Mouse (Mus musculus) lung, postnatal 10 days (tissue): ENCODE data around the gene Lonp1.
"Not testable (repeated sequence)": the region's sequence is repeated elsewhere in the genome, so short reads cannot be mapped to it uniquely, and the experiment has no call there.

Source experiments
- DNase-seq: peaks from one replicate; pipeline ENCODE4 v3.0.0; 2021

Lonp1 gene

GRCm38 (mm10) chr17:56617628-56618027 is 9.1 kb downstream of the Lonp1 start:
- DNase-seq = no peak

- DNase-seq = no peak
These were observed 10.0 kb downstream of the Lonp1 start for GRCm38 (mm10) chr17:56616725-56617124.

GRCm38 (mm10) chr17:56615792-56616191 is 10.9 kb downstream of the Lonp1 start:
- no peak for DNase-seq

- DNase-seq = no peak
These were observed 11.4 kb downstream of the Lonp1 start for GRCm38 (mm10) chr17:56615136-56615784.

GRCm38 (mm10) chr17:56614391-56615135 is 12.1 kb downstream of the Lonp1 start:
- DNase-seq = no peak

GRCm38 (mm10) chr17:56613893-56614292 is 12.8 kb downstream of the Lonp1 start:
- peak; percentile 32 for DNase-seq

- DNase-seq = peak; percentile 97
These were observed 13.3 kb downstream of the Lonp1 start, which contains the start of gene Rpl36 for GRCm38 (mm10) chr17:56613236-56613844. Rpl36 (plus strand) TSS chr17:56613416.

GRCm38 (mm10) chr17:56612565-56612939 is 14.1 kb downstream of the Lonp1 start:
- DNase-seq = not testable (repeated sequence)

GRCm38 (mm10) chr17:56611861-56612564 is 14.7 kb downstream of the Lonp1 start:
- peak; percentile 74 for DNase-seq

GRCm38 (mm10) chr17:56611323-56611722 is 15.4 kb downstream of the Lonp1 start:
- no peak for DNase-seq

- DNase-seq = peak; percentile 97
These were observed 17.1 kb downstream of the Lonp1 start, which contains the start of gene 2410015M20Rik for GRCm38 (mm10) chr17:56609452-56610171. 2410015M20Rik (minus strand) TSS chr17:56609771.

- no peak for DNase-seq
These were observed 18.0 kb downstream of the Lonp1 start for GRCm38 (mm10) chr17:56608699-56609098.

- DNase-seq = no peak
These were observed 19.1 kb downstream of the Lonp1 start for GRCm38 (mm10) chr17:56607521-56608062.

GRCm38 (mm10) chr17:56605431-56605830 is 21.3 kb downstream of the Lonp1 start:
- DNase-seq = no peak

- DNase-seq = no peak
These were observed 22.3 kb downstream of the Lonp1 start for GRCm38 (mm10) chr17:56604422-56604821.

- DNase-seq = no peak
These were observed 22.7 kb downstream of the Lonp1 start for GRCm38 (mm10) chr17:56604070-56604380.

GRCm38 (mm10) chr17:56603186-56604069 is 23.3 kb downstream of the Lonp1 start:
- DNase-seq = no peak

- peak; percentile 45 for DNase-seq
These were observed 33.0 kb downstream of the Lonp1 start for GRCm38 (mm10) chr17:56593527-56594271.

GRCm38 (mm10) chr17:56592553-56592952 is 34.1 kb downstream of the Lonp1 start:
- DNase-seq = no peak

- DNase-seq = no peak
These were observed 37.8 kb downstream of the Lonp1 start for GRCm38 (mm10) chr17:56588921-56589320.

GRCm38 (mm10) chr17:56587773-56588172 is 38.9 kb downstream of the Lonp1 start:
- DNase-seq = no peak
